Mouse (Mus musculus) myocyte (in vitro differentiated cells): ENCODE data around the gene Esrrg. TPM values are rescaled to one million over a fixed set of nuclear protein-coding genes. Genes with fewer than 3 reads are reported as not detected.

Experiments
- H3K27me3 ChIP-seq: one replicate; pipeline ENCODE4 v1.6.1; 2011; ENCODE audit not compliant: control insufficient read depth, insufficient read depth, insufficient read length
- H3K36me3 ChIP-seq: one replicate; pipeline ENCODE4 v1.6.1; 2011; ENCODE audit not compliant: control insufficient read depth, insufficient read depth
- H3K4me2 ChIP-seq: one replicate; pipeline ENCODE4 v1.6.1; 2011; ENCODE audit warnings: low read depth, control low read depth
- H3K4me3 ChIP-seq: one replicate; pipeline ENCODE4 v1.5.1; 2011; ENCODE audit warnings: mild to moderate bottlenecking, control low read depth, moderate library complexity
- H3K79me2 ChIP-seq: one replicate; pipeline ENCODE4 v1.6.1; 2011; ENCODE audit not compliant: control insufficient read depth, insufficient read depth
- H3ac ChIP-seq: one replicate; pipeline ENCODE4 v1.6.1; 2011; ENCODE audit not compliant: control insufficient read depth, insufficient read length
- CEBPB ChIP-seq: IDR thresholded peaks from 2 replicates; pipeline ENCODE4 v1.6.1; 2011; ENCODE audit warnings: mild to moderate bottlenecking, moderate library complexity; ENCODE audit not compliant: poor library complexity, insufficient read depth, severe bottlenecking
- E2F4 ChIP-seq: IDR thresholded peaks from one replicate; pipeline ENCODE4 v1.6.1; 2011; ENCODE audit warnings: mild to moderate bottlenecking, control low read depth, moderate library complexity; ENCODE audit not compliant: insufficient read depth
- MAX ChIP-seq: IDR thresholded peaks from one replicate; pipeline ENCODE4 v1.6.1; 2011; ENCODE audit warnings: low read depth, mild to moderate bottlenecking, control low read depth
- MYOD1 ChIP-seq, 3 experiments: IDR thresholded peaks; one replicate each; pipeline ENCODE4 v1.6.1; 2011; ENCODE audit warnings: control low read depth in 2 of 3, low read depth in 2 of 3, mild to moderate bottlenecking in 2 of 3, moderate library complexity in 1 of 3; ENCODE audit not compliant: insufficient read length in 2 of 3, control insufficient read depth in 1 of 3
- MYOG ChIP-seq, 3 experiments: IDR thresholded peaks; one replicate each; pipeline ENCODE4 v1.6.1; 2011; ENCODE audit warnings: control low read depth in 2 of 3, low read depth in 2 of 3, mild to moderate bottlenecking in 2 of 3; ENCODE audit not compliant: insufficient read length in 2 of 3, control insufficient read depth in 1 of 3, insufficient read depth in 1 of 3
- POLR2A ChIP-seq: IDR thresholded peaks from one replicate; pipeline ENCODE4 v1.6.1; 2011; ENCODE audit warnings: low read depth, mild to moderate bottlenecking, control low read depth, moderate library complexity; ENCODE audit not compliant: insufficient read length
- POLR2AphosphoS2 ChIP-seq: IDR thresholded peaks from one replicate; pipeline ENCODE4 v1.6.1; 2011; ENCODE audit warnings: low read depth, control low read depth; ENCODE audit not compliant: insufficient read length
- REST ChIP-seq: IDR thresholded peaks from one replicate; pipeline ENCODE4 v1.6.1; 2011; ENCODE audit warnings: mild to moderate bottlenecking, control low read depth, moderate library complexity; ENCODE audit not compliant: insufficient read depth, insufficient read length
- SRF ChIP-seq: IDR thresholded peaks from one replicate; pipeline ENCODE4 v1.6.1; 2011; ENCODE audit warnings: low read depth; ENCODE audit not compliant: control insufficient read depth, insufficient read length
- TCF12 ChIP-seq: IDR thresholded peaks from one replicate; pipeline ENCODE4 v1.6.1; 2011; ENCODE audit warnings: mild to moderate bottlenecking, control low read depth; ENCODE audit not compliant: poor library complexity, insufficient read depth, severe bottlenecking
- TCF3 ChIP-seq: IDR thresholded peaks from one replicate; pipeline ENCODE4 v1.6.1; 2011; ENCODE audit warnings: low read depth, control low read depth; ENCODE audit not compliant: insufficient read length
- USF1 ChIP-seq: IDR thresholded peaks from one replicate; pipeline ENCODE4 v1.6.1; 2011; ENCODE audit warnings: low read depth, mild to moderate bottlenecking, control low read depth, moderate library complexity
- polyA plus RNA-seq: library from polyadenylated mRNA; unstranded; fragments of >200 nt; fragmentation: generic; extraction: Trizol; gene quantifications from one replicate; pipeline ENCODE4 v1.2.1, GENCODE M21; 2012; ENCODE audit warnings: missing spikeins

Esrrg gene
- polyA plus RNA-seq, 1 experiment = 0.20 TPM

DNA sequence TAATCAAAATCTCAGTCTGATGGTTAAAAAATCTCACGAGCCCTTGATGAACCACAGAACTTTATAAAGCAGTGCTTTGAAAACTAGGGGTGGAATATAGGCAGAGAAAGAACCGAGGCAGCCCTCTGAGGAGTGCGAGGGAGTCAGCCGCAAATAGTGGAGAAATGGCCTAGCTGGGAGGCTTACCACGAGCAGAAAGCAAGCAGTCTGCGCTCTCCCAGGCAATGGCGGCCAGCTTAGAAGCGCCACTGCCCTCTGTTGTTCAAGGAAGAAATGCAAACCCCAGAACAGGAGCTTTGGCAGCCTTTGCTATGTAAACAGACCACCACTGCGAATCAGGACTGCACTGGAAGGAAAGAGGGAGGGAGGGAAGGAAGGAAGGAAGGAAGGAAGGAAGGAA is 365.8 kb downstream of the Esrrg start:
- no peaks in the 10 kb centered on the region for H3K79me2 ChIP-seq
- H3K27me3 ChIP-seq = no peaks in the 10 kb centered on the region
- no peak overlapping the region for H3ac ChIP-seq
- H3K36me3 ChIP-seq = no peaks in the 10 kb centered on the region
- TF ChIP-seq REST (no peak), USF1 (no peak), POLR2AphosphoS2 (no peak), TCF12 (no peak), MYOD1 (IDR thresholded peaks at IDR 0.05; ENCODE audit: control insufficient read depth in 1 of 3, insufficient read length in 2 of 3, low read depth in 2 of 3) (no peak), POLR2A (no peak), CEBPB (no peak), MYOG (IDR thresholded peaks at IDR 0.05; ENCODE audit: control insufficient read depth in 1 of 3, insufficient read depth in 1 of 3, insufficient read length in 2 of 3, low read depth in 2 of 3) (no peak), MAX (no peak), E2F4 (no peak), SRF (no peak), TCF3 (no peak)
- no peak overlapping the region for H3K4me3 ChIP-seq
- no peak overlapping the region for H3K4me2 ChIP-seq

DNA sequence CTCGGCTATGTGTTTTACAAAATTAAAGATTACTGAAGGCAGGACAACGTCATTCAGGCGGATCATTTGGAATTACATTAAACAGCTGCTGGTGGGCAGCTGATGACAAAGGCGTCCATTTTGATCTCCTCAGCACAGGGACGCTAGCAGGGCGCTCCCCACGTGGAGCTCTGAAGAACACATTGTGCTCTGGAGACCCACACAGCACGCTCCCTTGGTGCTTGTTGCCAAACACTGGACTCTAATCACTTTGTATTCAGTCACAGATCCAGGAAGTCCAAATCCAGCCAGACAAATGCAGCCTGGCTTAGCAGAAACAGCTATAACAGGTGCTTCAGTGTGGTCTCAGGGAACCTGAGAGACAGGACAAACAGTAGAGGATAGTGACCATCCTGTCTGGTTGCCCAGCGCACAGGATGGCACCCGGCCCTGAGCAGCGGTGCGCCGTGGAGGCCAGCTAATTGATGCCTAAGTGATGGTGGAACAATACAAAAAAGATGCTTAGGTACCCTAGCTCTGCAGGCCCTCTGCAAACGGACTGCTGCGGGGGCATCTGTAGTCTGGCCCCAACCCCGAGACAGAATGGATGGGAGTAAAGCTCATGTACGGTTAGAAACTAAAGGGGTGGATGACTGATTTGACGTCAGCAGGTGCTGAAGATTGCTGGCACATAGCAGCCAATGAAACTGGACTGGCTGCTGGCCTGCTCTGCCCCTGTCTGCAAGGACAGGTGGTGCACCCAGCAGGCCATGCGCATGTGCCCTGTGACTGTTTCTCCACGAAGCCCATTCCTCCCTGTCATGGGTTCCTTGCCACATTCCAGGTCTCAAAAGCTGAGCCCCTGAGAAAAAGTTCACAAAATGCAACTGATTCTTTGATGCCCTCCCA is 367.1 kb downstream of the Esrrg start:
- Histone ChIP-seq H3K4me2 (no peak overlapping the region), H3K36me3 (no peaks in the 10 kb centered on the region), H3K27me3 (no peaks in the 10 kb centered on the region), H3K4me3 (no peak overlapping the region), H3K79me2 (no peaks in the 10 kb centered on the region), H3ac (no peak overlapping the region)
- TF ChIP-seq MYOD1 (IDR thresholded peaks at IDR 0.05; ENCODE audit: control insufficient read depth in 1 of 3, insufficient read length in 2 of 3, low read depth in 2 of 3) = peak in 1 of 3 experiments; percentile 5
- no peak for TF ChIP-seq POLR2A

DNA sequence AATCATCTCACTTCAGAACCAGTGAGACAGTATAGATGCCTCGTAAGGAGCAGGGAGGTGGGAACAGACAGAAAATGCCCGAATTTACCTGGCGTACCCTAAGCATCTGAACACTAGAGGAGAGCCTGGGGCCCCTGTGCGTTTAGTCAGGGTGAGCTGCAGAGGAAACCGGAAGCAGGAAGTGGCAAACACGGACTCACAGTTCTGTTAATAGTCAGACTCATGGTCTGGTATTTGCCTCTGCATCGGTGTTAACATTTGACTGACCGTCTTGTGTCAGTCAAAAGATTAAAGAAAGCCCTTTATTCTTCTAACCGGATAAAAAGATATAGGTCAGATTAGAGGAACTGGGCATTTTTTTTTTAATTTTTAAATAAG is 367.8 kb downstream of the Esrrg start:
- Histone ChIP-seq H3K27me3 (no peaks in the 10 kb centered on the region), H3K36me3 (no peaks in the 10 kb centered on the region), H3K4me3 (no peak overlapping the region), H3K4me2 (no peak overlapping the region), H3K79me2 (no peaks in the 10 kb centered on the region), H3ac (no peak overlapping the region)
- TF ChIP-seq SRF = no peak
- no peak for TF ChIP-seq USF1
- TF ChIP-seq REST = no peak
- TF ChIP-seq CEBPB = no peak
- TF ChIP-seq TCF3 = no peak
- TF ChIP-seq MYOD1 (IDR thresholded peaks at IDR 0.05; ENCODE audit: control insufficient read depth in 1 of 3, insufficient read length in 2 of 3, low read depth in 2 of 3) = no peak
- TF ChIP-seq E2F4 = no peak
- TF ChIP-seq MAX = no peak

DNA sequence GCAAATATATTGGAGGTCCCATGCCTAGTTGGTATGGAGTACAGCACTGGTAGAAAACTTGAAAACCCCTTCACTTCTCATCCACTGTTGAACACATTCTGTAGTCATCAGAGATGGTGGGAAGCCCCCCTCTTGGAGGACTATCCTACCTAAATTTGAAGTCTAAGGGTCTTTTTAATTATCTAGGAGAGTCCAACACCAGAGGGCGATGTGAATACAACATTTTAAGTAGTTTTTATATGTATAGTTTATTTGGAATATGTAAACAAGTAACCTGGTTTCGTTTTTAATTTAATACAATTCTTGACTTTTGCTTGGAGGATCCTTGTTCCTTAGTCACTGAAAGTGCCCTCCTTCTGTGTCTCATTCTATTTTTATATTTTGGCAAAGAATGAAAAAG is 372.4 kb downstream of the Esrrg start:
- no peaks in the 10 kb centered on the region for H3K79me2 ChIP-seq
- no peak overlapping the region for H3K4me3 ChIP-seq
- H3K4me2 ChIP-seq = no peak overlapping the region
- no peaks in the 10 kb centered on the region for H3K27me3 ChIP-seq
- no peaks in the 10 kb centered on the region for H3K36me3 ChIP-seq
- H3ac ChIP-seq = no peak overlapping the region
- no peak for TF ChIP-seq E2F4
- no peak for TF ChIP-seq USF1
- TF ChIP-seq MYOG (IDR thresholded peaks at IDR 0.05; ENCODE audit: control insufficient read depth in 1 of 3, insufficient read depth in 1 of 3, insufficient read length in 2 of 3, low read depth in 2 of 3) = no peak
- TF ChIP-seq MYOD1 (IDR thresholded peaks at IDR 0.05; ENCODE audit: control insufficient read depth in 1 of 3, insufficient read length in 2 of 3, low read depth in 2 of 3) = no peak
- TF ChIP-seq POLR2A = no peak
- no peak for TF ChIP-seq MAX
- no peak for TF ChIP-seq REST
- TF ChIP-seq POLR2AphosphoS2 = no peak
- no peak for TF ChIP-seq SRF
- no peak for TF ChIP-seq TCF3
- no peak for TF ChIP-seq TCF12
- no peak for TF ChIP-seq CEBPB

DNA sequence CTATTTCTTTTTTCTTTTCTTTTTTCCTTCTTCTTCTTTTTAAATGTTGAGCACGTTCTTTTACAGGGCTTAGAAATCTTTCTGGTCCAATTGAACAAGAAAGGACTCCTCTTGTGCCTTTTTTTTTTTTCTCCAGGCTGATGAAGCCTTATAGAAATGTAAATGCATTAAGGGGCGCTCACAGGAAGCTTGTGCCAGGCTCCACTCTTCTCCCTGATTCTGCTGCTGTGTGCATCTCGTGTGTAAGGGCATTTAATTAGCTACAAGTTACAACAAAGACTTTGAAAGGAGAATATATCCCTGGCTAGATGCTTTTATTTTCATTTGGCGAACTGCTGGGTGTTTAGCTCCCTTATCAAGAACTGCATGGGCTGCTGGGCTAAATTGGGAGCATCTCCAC is 374.6 kb downstream of the Esrrg start:
- no peaks in the 10 kb centered on the region for H3K79me2 ChIP-seq
- no peak for TF ChIP-seq E2F4
- TF ChIP-seq CEBPB = no peak
- no peak for TF ChIP-seq SRF
- TF ChIP-seq TCF12 = no peak
- no peak for TF ChIP-seq USF1
- no peak for TF ChIP-seq TCF3
- no peak for TF ChIP-seq MAX
- TF ChIP-seq MYOG (IDR thresholded peaks at IDR 0.05; ENCODE audit: control insufficient read depth in 1 of 3, insufficient read depth in 1 of 3, insufficient read length in 2 of 3, low read depth in 2 of 3) = no peak
- TF ChIP-seq POLR2A = no peak
- TF ChIP-seq REST = no peak
- TF ChIP-seq POLR2AphosphoS2 = no peak
- H3K36me3 ChIP-seq = no peaks in the 10 kb centered on the region
- H3ac ChIP-seq = no peak overlapping the region
- no peak overlapping the region for H3K4me3 ChIP-seq
- H3K27me3 ChIP-seq = no peaks in the 10 kb centered on the region
- no peak overlapping the region for H3K4me2 ChIP-seq
